Mouse (Mus musculus) olfactory bulb, adult 2 months (tissue): ENCODE measurements around the gene Tmem208.
"Not testable (repeated sequence)": the region's sequence is repeated elsewhere in the genome, so short reads cannot be mapped to it uniquely, and the experiment has no call there.

Experiments used
- CTCF ChIP-seq: fragments of 200-500 bp; IDR thresholded peaks from 2 replicates; pipeline ENCODE4 v1.5.1; 2012; ENCODE audit warnings: low read depth, mild to moderate bottlenecking, low read length, moderate library complexity; ENCODE audit not compliant: insufficient read depth
- POLR2A ChIP-seq: fragments of 200-500 bp; IDR thresholded peaks from 2 replicates; pipeline ENCODE4 v1.6.1; 2012; ENCODE audit warnings: mild to moderate bottlenecking, low read depth, low read length, moderate library complexity; ENCODE audit not compliant: insufficient read depth

DNA sequence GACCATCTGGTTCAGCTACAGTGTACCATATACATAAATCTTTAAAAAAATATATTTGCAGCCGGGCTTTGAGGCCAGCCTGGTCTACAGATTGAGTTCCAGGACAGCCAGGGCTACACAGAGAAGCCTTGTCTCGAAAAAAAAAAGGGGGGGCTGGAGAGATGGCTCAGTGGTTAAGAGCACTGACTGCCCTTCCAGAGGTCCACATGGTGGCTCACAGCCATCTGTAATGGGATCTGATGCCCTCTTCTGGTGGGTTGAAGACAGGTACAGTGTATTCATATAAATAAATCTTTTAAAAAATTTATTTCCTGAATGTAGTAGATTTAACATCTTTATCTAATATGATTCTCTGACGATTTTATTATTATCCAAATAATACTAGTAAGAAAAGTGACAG is 34.4 kb upstream of the Tmem208 start:
- not testable (repeated sequence) for TF ChIP-seq CTCF, POLR2A
